Mouse (Mus musculus) bone marrow, adult 2 months (tissue): ENCODE measurements around the gene Ubtf.

Experiments
- CTCF ChIP-seq: fragments of 200-500 bp; IDR thresholded peaks from 2 replicates; pipeline ENCODE4 v1.5.1; 2011; ENCODE audit warnings: low read length, control low read depth; ENCODE audit not compliant: control insufficient read depth, insufficient read depth
- POLR2A ChIP-seq: fragments of 200-500 bp; IDR thresholded peaks from 2 replicates; pipeline ENCODE4 v1.6.1; 2011; ENCODE audit warnings: low read depth, mild to moderate bottlenecking, control low read depth, low read length, borderline replicate concordance; ENCODE audit not compliant: control insufficient read depth

DNA sequence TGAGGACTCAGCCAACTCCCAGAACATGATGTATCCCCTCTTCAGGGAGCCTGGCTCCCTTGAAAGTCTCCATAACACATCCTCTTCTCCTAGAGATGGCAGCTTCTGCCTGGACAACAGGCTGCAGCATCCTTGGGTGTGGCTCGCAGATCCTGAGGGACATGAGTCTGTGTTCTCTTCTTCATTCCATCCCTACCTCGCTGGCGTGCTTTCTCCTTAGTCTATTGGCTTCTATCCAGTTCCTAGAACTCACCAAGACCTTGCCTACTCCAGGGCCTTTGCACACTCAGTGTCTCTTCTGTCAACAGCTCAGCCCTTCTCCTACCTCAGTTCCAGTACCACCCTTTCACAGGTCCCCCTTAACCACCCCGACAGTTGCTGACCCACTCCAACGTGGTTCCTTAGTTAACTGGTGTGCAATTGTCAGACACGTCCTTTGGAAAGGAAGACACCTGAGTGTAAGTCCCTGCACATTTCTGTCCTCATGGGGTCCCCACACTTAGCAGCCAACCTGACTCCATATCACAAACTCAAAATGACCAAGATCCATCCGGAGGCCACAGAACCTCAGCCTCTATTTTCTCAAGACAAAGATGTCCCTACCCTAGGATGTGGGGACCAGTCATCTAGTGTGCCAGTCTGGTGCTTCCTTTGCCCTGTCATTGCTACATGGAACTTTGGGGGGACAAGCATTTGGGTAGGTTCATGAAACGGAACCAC lies 42.4 kb upstream of the Ubtf start:
- TF ChIP-seq CTCF (no peak), POLR2A (no peak)
